Mouse (Mus musculus) heart, embryonic 11.5 days (tissue): ENCODE data around the gene Thap11. TPM values are rescaled to one million over a fixed set of nuclear protein-coding genes. Genes with fewer than 3 reads are reported as not detected.
A peak's percentile ranks its signal among the peaks of the same experiment; 100 is the strongest.

Experiments
- ATAC-seq: fragments of 200-750 bp; cut with Nextera tagmentation; replicated peaks from 2 replicates; pipeline ENCODE4 v1.8.0; 2017; ENCODE audit warnings: moderate library complexity; ENCODE audit not compliant: insufficient number of reproducible peaks, low FRiP score, low TSS enrichment
- H3K27ac ChIP-seq: fragments of 300-500 bp; sonication (generic); 2 replicates; pipeline ENCODE4 v1.5.1; 2014; ENCODE audit warnings: mild to moderate bottlenecking, low read depth, low read length
- H3K27me3 ChIP-seq: fragments of 300-500 bp; sonication (generic); 2 replicates; pipeline ENCODE4 v1.6.1; 2014; ENCODE audit warnings: mild to moderate bottlenecking, low read length, mixed read lengths; ENCODE audit not compliant: control insufficient read depth, insufficient read depth
- H3K36me3 ChIP-seq: fragments of 300-500 bp; sonication (generic); 2 replicates; pipeline ENCODE4 v1.6.1; 2014; ENCODE audit warnings: mild to moderate bottlenecking, low read length, moderate library complexity, mixed read lengths; ENCODE audit not compliant: control insufficient read depth, insufficient read depth
- H3K4me1 ChIP-seq: fragments of 300-500 bp; sonication (generic); 2 replicates; pipeline ENCODE4 v1.6.1; 2014; ENCODE audit warnings: low read length; ENCODE audit not compliant: control insufficient read depth, insufficient read depth
- H3K4me2 ChIP-seq: fragments of 300-500 bp; sonication (generic); 2 replicates; pipeline ENCODE4 v1.6.1; 2014; ENCODE audit warnings: mild to moderate bottlenecking, moderate library complexity
- H3K4me3 ChIP-seq: fragments of 300-500 bp; sonication (generic); 2 replicates; pipeline ENCODE4 v1.5.1; 2014; ENCODE audit warnings: low read depth, low read length
- H3K9ac ChIP-seq: fragments of 300-500 bp; sonication (generic); 2 replicates; pipeline ENCODE4 v1.6.1; 2014; ENCODE audit warnings: mild to moderate bottlenecking, low read depth, low read length, moderate library complexity
- H3K9me3 ChIP-seq: fragments of 300-500 bp; sonication (generic); replicated peaks from 2 replicates; pipeline ENCODE4 v1.6.1; 2016; ENCODE audit warnings: low read length; ENCODE audit not compliant: control insufficient read depth
- WGBS: fragments of 180-500 bp; shearing (Covaris S2); extraction: QIAGEN DNeasy Blood & Tissue Kit; methylation state at CpG from one replicate; pipeline ENCODE4 v1.1.7; 2014; ENCODE audit not compliant: insufficient replicate concordance; 5-methylcytosine and 5-hydroxymethylcytosine counted together
- polyA plus RNA-seq: library from polyadenylated mRNA; unstranded; fragments of >200 nt; fragmentation: Nextera tagmentation; extraction: Ambion mirVana; gene quantifications from 2 replicates; pipeline ENCODE4 v1.2.1, GENCODE M21; 2014

Gene Thap11
- polyA plus RNA-seq, 1 experiment from 2014 or later, result 47.2 TPM

DNA sequence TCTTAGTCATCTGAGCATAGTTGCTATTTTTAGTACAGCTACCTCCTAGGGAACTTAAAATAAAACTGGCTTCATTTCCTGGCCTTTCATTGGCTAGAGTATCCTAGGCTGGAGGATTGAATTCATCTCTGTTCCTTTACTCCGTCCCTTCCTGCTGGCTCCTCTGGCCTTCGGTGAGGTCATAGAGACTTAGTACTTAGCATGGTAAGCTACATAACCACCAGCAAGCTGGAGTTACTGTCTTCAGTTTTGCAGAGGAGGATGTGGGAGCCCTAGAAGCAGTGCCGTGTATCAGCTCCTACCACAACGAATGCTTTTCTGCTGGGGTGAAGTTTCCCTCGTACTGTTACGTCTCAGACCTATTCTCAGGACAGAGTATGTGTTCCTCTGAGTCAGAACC lies 19.4 kb downstream of the Thap11 start:
- Histone ChIP-seq H3K9me3 (no peaks in the 10 kb centered on the region), H3K27ac (peak overlapping the region; percentile 71; the same call in 1 of the 2 replicates), H3K4me1 (peaks cover 17% of the 10 kb centered on the region), H3K4me2 (peak overlapping the region; percentile 29), H3K27me3 (no peaks in the 10 kb centered on the region), H3K4me3 (no peak overlapping the region), H3K9ac (0 out of 2 replicates have a peak overlapping the region, but pooled peaks have one; percentile 43), H3K36me3 (peaks cover 26% of the 10 kb centered on the region)
- no peak for ATAC-seq
- WGBS, result 69% methylated on average over 6 of the region's 6 CpGs

DNA sequence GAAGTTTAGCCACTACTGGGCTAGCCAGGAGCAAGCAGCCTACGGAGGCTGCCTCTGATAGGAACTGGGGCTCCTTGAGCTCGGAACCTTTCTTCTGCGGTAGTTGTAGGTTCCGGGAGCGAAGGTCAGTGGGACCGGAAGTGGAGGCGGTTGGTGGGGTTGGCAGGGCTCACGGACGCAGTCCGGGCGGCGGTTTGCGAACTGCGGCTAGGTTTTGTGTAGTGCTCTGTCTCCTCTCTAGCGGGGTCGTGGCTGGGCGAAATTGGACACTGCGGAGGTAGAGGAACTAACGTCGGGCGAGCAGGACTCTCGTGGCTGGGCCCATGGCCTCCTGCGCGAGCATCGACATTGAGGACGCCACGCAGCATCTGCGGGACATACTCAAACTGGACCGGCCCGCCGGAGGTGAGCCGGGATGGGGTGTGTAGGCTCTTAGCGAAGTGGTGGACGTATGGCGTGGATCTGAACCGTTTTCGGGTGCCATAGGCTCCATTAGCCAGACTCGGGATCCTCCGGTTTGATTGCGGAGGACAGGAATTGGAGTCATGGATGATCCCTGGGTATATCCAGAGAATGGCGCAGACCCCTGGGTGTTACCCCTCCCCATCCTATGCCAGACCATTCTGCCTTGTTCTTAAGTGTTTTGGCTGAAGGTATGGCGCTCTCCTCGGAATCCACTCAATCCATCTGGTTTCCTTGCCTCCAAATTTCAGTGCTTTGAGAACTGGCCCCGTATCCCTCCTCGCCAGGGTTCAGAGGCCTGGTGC lies 26.0 kb downstream of the Thap11 start, which contains the start of gene Edc4:
Gene Edc4 (plus strand): TSS at position 128 of the 767 bp plus-strand sequence.
- peak within 1 kb of the TSS; percentile 81 for H3K4me2 ChIP-seq
- H3K36me3 ChIP-seq, result peaks cover 28% of the 10 kb centered on the region
- H3K9me3 ChIP-seq, result no peaks in the 10 kb centered on the region
- H3K4me3 ChIP-seq, result peak within 1 kb of the TSS; percentile 76
- H3K27me3 ChIP-seq, result no peaks in the 10 kb centered on the region
- ATAC-seq, result peak; percentile 75
- peaks cover 13% of the 10 kb centered on the region for H3K4me1 ChIP-seq
- peak within 1 kb of the TSS; percentile 88 for H3K9ac ChIP-seq
- under 1% methylated on average over 45 of the region's 45 CpGs for WGBS
- peak within 1 kb of the TSS; percentile 25; the same call in 1 of the 2 replicates for H3K27ac ChIP-seq

DNA sequence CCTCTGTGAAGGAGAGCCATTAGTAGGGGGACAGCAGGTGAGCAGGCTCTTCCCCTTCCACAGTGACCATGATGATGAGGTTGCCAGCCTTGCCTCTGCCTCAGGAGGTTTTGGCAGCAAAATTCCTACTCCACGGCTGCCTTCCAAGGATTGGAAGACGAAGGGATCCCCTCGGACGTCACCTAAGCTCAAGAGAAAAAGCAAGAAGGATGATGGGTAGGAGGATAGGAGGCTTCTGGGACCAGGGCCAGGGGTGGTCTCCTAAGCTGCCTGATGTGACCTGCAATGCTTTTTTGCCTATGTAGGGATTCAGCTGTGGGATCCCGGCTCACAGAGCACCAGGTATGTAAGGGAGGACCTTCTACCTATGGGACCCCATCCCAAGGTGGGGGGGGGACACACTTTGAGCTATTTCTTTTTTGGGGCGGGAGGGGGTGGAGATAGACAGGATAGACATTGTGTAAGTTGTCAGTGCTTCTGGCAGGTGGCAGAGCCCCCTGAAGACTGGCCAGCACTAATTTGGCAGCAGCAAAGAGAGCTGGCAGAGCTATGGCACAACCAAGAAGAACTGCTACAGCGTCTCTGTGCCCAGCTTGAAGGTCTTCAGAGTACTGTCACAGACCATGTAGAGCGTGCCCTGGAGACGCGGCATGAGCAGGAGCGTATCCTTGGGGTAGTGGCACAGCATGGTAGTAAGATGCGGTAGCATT lies 35.0 kb downstream of the Thap11 start:
- Histone ChIP-seq H3K4me1 (no peaks in the 10 kb centered on the region), H3K27ac (no peak overlapping the region), H3K27me3 (no peaks in the 10 kb centered on the region), H3K4me3 (no peak overlapping the region), H3K9ac (no peak overlapping the region), H3K36me3 (peaks cover 52% of the 10 kb centered on the region), H3K9me3 (no peaks in the 10 kb centered on the region), H3K4me2 (no peak overlapping the region)
- WGBS, result 95% methylated on average over 12 of the region's 12 CpGs
- no peak for ATAC-seq

DNA sequence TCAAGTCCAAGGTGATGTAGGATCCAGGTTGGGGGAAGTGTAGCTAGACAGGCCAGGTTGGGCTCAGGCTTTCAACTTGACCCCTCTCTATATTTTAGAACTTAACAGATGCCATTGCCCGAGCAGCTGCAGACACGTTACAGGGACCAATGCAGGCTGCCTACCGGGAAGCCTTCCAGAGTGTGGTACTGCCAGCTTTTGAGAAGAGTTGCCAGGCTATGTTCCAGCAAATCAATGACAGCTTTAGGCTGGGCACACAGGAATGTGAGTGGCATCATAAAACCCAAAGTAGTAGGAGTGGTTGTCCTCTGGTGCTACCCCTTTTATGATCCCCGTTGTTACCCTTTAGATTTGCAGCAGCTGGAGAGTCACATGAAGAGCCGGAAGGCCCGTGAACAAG lies 35.9 kb downstream of the Thap11 start:
- Histone ChIP-seq H3K4me2 (no peak overlapping the region), H3K9me3 (no peaks in the 10 kb centered on the region), H3K4me3 (no peak overlapping the region), H3K36me3 (peaks cover 46% of the 10 kb centered on the region), H3K4me1 (no peaks in the 10 kb centered on the region), H3K27me3 (no peaks in the 10 kb centered on the region), H3K27ac (no peak overlapping the region), H3K9ac (no peak overlapping the region)
- ATAC-seq, result no peak
- WGBS, result 92% methylated on average over 6 of the region's 6 CpGs

DNA sequence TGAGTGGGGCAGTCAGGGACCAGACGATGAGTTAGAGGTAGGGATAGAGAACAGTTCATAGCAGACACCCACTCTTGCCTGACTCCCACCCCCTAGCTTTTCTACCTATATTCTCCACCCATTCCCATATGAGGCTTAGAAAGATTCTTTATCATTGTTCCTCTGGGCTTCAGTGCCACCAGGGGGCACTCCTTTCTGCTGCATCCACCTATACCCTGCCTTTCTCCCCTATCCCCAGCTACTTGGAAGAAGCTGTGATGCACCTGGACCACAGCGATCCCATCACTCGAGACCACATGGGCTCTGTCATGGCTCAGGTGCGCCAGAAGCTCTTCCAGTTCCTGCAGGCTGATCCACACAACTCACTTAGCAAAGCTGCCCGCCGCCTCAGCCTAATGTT lies 37.5 kb downstream of the Thap11 start:
- WGBS, result 86% methylated on average over 6 of the region's 6 CpGs
- H3K4me3 ChIP-seq, result no peak overlapping the region
- no peaks in the 10 kb centered on the region for H3K9me3 ChIP-seq
- peaks cover 35% of the 10 kb centered on the region for H3K36me3 ChIP-seq
- H3K27ac ChIP-seq, result no peak overlapping the region; the same call in 1 of the 2 replicates
- ATAC-seq, result no peak
- H3K4me1 ChIP-seq, result no peaks in the 10 kb centered on the region
- no peaks in the 10 kb centered on the region for H3K27me3 ChIP-seq
- H3K4me2 ChIP-seq, result no peak overlapping the region
- H3K9ac ChIP-seq, result no peak overlapping the region

DNA sequence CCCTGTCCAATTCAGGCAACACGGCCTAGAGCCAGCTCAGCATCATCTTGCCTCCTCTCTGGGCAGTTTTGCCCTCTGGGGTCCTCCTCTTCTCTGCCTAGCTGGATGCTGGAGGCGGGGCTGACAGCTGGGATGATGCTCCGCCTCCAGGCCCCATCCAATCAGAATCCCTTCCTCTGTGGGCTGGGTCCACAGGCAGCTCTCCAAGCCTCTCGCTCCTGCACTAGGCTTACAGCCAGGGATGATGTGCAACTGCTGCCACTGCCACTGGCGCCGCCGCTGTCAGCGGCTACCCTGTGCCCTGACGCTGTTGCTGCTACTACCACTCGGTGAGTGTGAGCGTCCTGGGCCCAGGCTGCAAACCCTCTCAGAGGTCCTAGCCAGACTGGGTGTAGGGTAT lies 38.4 kb downstream of the Thap11 start, which contains the start of gene Nrn1l:
Gene Nrn1l (plus strand): TSS at position 229 of the 400 bp plus-strand sequence.
- H3K4me1 ChIP-seq, result no peaks in the 10 kb centered on the region
- ATAC-seq, result peak; percentile 56
- no peak within 1 kb of the TSS for H3K9ac ChIP-seq
- H3K27ac ChIP-seq, result no peak within 1 kb of the TSS; the same call in 1 of the 2 replicates
- no peaks in the 10 kb centered on the region for H3K9me3 ChIP-seq
- no peak within 1 kb of the TSS for H3K4me3 ChIP-seq
- H3K36me3 ChIP-seq, result peaks cover 27% of the 10 kb centered on the region
- no peak within 1 kb of the TSS; the same call in 1 of the 2 replicates for H3K4me2 ChIP-seq
- 12% methylated on average over 11 of the region's 11 CpGs for WGBS
- no peaks in the 10 kb centered on the region for H3K27me3 ChIP-seq

DNA sequence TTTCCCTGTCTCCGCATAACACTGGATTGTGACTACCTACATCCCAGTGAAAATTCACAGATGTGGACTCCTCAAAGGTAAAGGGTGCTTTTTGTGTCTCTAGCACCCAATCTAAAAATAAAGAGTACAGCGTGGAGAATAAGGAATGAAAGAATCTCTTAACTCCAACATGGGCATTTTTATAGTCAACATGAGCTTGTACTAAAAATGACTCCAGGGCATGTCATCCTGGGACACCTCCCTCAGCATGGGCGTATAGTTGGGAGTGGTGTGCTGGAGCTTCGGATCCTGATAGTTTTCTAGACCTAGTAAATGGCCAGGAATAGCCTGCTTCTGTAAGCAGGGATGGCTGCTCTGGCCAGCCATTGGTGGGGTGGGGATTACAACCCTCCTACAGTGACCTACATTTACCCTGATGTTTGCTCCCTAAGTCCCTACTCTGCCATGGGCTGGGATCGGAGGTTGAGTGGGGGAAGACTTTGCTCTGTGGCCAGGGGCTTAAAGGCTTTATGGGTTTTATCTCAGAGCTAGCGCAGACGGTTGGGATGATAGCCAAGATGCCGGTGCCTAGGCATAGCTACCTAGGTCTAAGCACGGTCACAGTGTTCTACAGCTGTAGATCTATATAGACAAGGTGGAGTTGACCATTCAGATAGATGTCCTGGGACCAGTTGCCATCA lies 43.0 kb downstream of the Thap11 start:
- Histone ChIP-seq H3K27me3 (no peaks in the 10 kb centered on the region), H3K9ac (no peak overlapping the region), H3K4me3 (no peak overlapping the region), H3K4me1 (peaks cover 5% of the 10 kb centered on the region), H3K27ac (no peak overlapping the region), H3K4me2 (no peak overlapping the region), H3K9me3 (no peaks in the 10 kb centered on the region), H3K36me3 (no peaks in the 10 kb centered on the region)
- 71% methylated on average over 9 of the region's 9 CpGs for WGBS
- ATAC-seq, result no peak

DNA sequence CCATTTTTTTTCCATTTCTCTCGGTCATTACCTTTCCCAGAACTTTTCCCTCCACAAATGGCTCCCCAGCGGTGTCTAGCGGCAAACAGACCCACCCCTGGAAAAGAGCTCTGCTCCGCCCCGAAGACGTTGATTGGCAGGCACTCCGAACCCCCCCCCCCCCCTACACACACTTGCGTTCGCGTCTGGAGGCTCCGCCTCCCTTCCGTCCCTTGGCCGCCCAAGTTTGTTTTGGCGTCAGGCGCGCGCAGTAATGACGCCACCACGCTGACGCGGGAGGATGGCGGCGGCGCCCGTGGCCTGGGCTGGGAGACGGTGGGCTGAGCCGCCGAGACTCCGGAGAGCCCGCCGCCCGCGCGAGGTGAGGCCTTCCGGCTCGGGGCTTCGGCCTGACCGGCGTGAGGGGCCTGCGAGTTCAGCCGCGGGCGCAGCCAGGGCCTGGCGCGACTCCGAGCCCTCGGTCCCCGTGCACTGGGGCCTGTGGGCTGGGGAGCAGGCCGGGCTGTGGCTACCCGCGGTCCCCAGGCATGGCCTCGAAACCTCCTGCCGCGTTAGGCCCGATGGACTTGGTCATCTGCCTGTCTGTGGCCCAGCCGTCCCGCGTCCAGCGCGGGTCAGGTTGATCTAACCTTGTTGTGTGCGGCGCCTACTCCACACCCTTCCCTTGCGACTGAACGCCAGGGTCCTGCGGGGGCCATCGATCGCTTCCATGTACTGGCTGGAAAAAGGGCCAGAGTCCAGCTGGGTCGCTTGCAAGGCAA lies 45.4 kb downstream of the Thap11 start, which contains the start of gene Pskh1:
Gene Pskh1 (plus strand): TSS at position 262 of the 761 bp plus-strand sequence.
- H3K27me3 ChIP-seq, result no peaks in the 10 kb centered on the region
- H3K9me3 ChIP-seq, result no peaks in the 10 kb centered on the region
- peak within 1 kb of the TSS; percentile 100 for H3K9ac ChIP-seq
- no peaks in the 10 kb centered on the region for H3K36me3 ChIP-seq
- H3K4me3 ChIP-seq, result peak within 1 kb of the TSS; percentile 79
- peak within 1 kb of the TSS; percentile 82 for H3K27ac ChIP-seq
- H3K4me2 ChIP-seq, result peak within 1 kb of the TSS; percentile 92
- ATAC-seq, result peak; percentile 88
- H3K4me1 ChIP-seq, result peaks cover 5% of the 10 kb centered on the region
- under 1% methylated on average over 68 of the region's 68 CpGs for WGBS
